Mouse (Mus musculus): ENCODE data around the gene Slc27a3. TPM values are rescaled to one million over a fixed set of nuclear protein-coding genes. Genes with fewer than 3 reads are reported as not detected.
"Not testable (repeated sequence)": the region's sequence is repeated elsewhere in the genome, so short reads cannot be mapped to it uniquely, and the experiment has no call there.

The Slc27a3 gene
- polyA plus RNA-seq, 1 experiment from 2014 or later, result 11.0 TPM

DNA sequence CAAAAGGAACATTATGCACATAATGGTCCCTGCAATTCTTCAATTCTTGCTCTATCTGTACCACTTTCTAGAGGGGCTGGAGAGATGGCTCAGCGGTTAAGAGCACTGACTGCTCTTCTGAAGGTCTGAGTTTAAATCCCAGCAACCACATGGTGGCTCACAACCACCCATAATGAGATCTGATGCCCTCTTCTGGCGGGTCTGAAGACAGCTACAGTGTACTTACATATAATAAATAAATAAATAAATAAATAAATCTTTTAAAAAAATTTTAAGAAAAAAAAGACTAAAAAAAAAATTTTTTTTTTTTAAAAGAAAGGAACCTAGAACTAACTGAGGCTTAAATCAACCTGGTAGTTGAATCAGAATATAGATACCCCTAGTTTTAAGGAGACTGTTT, 46.9 kb downstream of the Slc27a3 start:
- not testable (repeated sequence) for H3K9me3 ChIP-seq (ENCODE audit: control insufficient read depth, low read length); H3K9ac ChIP-seq (ENCODE audit: low read length); H3K4me2 ChIP-seq (ENCODE audit: low read length); H3K4me1 ChIP-seq (replicated peaks; ENCODE audit: control insufficient read depth, insufficient read depth, low read length); ATAC-seq (replicated peaks; ENCODE audit: low FRiP score, low TSS enrichment, low read depth); H3K4me3 ChIP-seq (ENCODE audit: low read depth, low read length); H3K27ac ChIP-seq (ENCODE audit: low read depth); DNase-seq (ENCODE audit: low spot score); H3K27me3 ChIP-seq (replicated peaks; ENCODE audit: control insufficient read depth, insufficient read depth, low read length)
- peaks cover 46% of the 10 kb centered on the region for H3K36me3 ChIP-seq (ENCODE audit: control insufficient read depth, insufficient read depth, low read length)
- WGBS, result 64% methylated on average over 2 of the region's 2 CpGs

DNA sequence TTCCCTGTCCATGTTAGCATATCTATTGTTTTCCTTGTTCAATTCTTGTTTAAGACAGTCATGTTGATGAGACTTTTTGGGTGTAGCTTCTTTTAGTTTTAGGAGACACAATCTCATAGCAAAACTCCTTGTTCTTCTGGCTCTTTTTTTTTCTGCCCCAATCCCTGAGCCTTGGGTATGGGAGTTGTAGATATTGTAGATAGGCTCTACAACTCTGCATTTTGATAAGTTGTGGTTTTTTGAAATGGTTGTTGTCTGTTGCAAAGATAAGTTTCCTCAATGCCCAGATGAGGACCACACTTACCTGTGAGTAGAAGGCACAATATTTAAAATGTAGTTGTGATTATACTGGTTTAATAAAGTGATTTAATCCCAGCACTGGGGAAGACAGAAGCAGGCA, 49.6 kb downstream of the Slc27a3 start:
- Histone ChIP-seq H3K27ac (ENCODE audit: low read depth) (no peak overlapping the region), H3K4me3 (ENCODE audit: low read depth, low read length) (no peak overlapping the region), H3K27me3 (replicated peaks; ENCODE audit: control insufficient read depth, insufficient read depth, low read length) (no peaks in the 10 kb centered on the region), H3K4me2 (ENCODE audit: low read length) (no peak overlapping the region), H3K36me3 (ENCODE audit: control insufficient read depth, insufficient read depth, low read length) (peaks cover 25% of the 10 kb centered on the region), H3K4me1 (replicated peaks; ENCODE audit: control insufficient read depth, insufficient read depth, low read length) (no peaks in the 10 kb centered on the region), H3K9me3 (ENCODE audit: control insufficient read depth, low read length) (no peaks in the 10 kb centered on the region), H3K9ac (ENCODE audit: low read length) (no peak overlapping the region)
- ATAC-seq (replicated peaks; ENCODE audit: low FRiP score, low TSS enrichment, low read depth) (no peak), DNase-seq (ENCODE audit: low spot score) (no peak)

DNA sequence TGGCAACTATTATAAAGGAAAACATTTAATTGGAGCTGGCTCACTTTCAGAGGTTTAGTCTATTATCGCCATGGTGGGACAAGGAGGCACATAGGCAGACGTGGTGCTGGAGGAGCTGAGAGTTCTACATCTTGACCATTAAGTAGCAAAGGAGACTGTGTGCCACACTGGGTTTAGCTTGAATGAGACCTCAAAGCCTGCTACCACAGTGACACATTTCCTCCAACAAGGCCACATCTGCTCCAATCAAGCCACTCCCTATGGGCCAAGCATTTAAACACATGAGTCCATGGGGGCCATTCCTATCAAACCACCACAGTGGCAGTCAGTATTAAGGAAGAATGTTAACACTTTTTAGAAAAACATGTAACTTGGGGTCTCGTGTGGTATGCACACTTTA, 51.5 kb downstream of the Slc27a3 start:
- Histone ChIP-seq H3K27ac (ENCODE audit: low read depth) (no peak overlapping the region), H3K9me3 (ENCODE audit: control insufficient read depth, low read length) (no peaks in the 10 kb centered on the region), H3K4me2 (ENCODE audit: low read length) (no peak overlapping the region), H3K9ac (ENCODE audit: low read length) (no peak overlapping the region), H3K36me3 (ENCODE audit: control insufficient read depth, insufficient read depth, low read length) (peaks cover 15% of the 10 kb centered on the region), H3K4me1 (replicated peaks; ENCODE audit: control insufficient read depth, insufficient read depth, low read length) (no peaks in the 10 kb centered on the region), H3K27me3 (replicated peaks; ENCODE audit: control insufficient read depth, insufficient read depth, low read length) (no peaks in the 10 kb centered on the region), H3K4me3 (ENCODE audit: low read depth, low read length) (no peak overlapping the region)
- 82% methylated on average over 3 of the region's 3 CpGs for WGBS
- ATAC-seq (replicated peaks; ENCODE audit: low FRiP score, low TSS enrichment, low read depth) (no peak), DNase-seq (ENCODE audit: low spot score) (no peak)

DNA sequence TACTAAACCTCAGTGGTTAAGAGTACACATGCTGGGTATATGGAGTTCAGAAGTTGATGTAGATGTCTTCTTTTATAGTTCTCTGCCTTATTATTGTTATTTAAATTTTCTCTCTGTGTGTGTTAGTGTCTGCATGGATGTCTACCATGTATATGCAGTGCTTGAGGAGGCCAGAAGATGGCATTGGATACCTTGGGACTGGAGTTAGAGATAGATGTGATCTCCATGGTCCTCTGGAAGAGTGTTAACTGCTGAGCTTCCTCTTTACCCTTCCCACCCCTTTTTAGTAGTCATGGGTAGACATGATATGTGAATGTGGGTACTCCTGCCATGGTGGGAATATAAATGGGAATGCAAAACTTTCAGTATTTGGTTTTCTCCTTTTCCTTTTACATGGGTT, 54.2 kb downstream of the Slc27a3 start:
- Histone ChIP-seq H3K4me3 (ENCODE audit: low read depth, low read length) (no peak overlapping the region), H3K4me2 (ENCODE audit: low read length) (no peak overlapping the region), H3K4me1 (replicated peaks; ENCODE audit: control insufficient read depth, insufficient read depth, low read length) (no peaks in the 10 kb centered on the region), H3K27ac (ENCODE audit: low read depth) (no peak overlapping the region), H3K36me3 (ENCODE audit: control insufficient read depth, insufficient read depth, low read length) (no peaks in the 10 kb centered on the region), H3K9ac (ENCODE audit: low read length) (no peak overlapping the region), H3K9me3 (ENCODE audit: control insufficient read depth, low read length) (no peaks in the 10 kb centered on the region), H3K27me3 (replicated peaks; ENCODE audit: control insufficient read depth, insufficient read depth, low read length) (no peaks in the 10 kb centered on the region)
- no peak for ATAC-seq (replicated peaks; ENCODE audit: low FRiP score, low TSS enrichment, low read depth)
- no peak for DNase-seq (ENCODE audit: low spot score)

Other genes starting within 250 kb of the Slc27a3 start
- gene Rps27, start 176.3 kb downstream of the Slc27a3 start, polyA plus RNA-seq (2014; fragmentation: Nextera tagmentation; extraction: Ambion mirVana), result 2,123 and 2,244 TPM in 2 replicates
- gene Rab13, start 176.2 kb downstream of the Slc27a3 start, polyA plus RNA-seq (2014; fragmentation: Nextera tagmentation; extraction: Ambion mirVana), result 10.2 and 12.3 TPM in 2 replicates
- gene Jtb, start 158.3 kb downstream of the Slc27a3 start, polyA plus RNA-seq (2014; fragmentation: Nextera tagmentation; extraction: Ambion mirVana), result 112 and 114 TPM in 2 replicates
- gene Creb3l4, start 146.4 kb downstream of the Slc27a3 start, polyA plus RNA-seq (2014; fragmentation: Nextera tagmentation; extraction: Ambion mirVana), result 5.8 and 6.9 TPM in 2 replicates
- 101 and 104 TPM in 2 replicates for gene Slc39a1, start 141.8 kb downstream of the Slc27a3 start, polyA plus RNA-seq (2014; fragmentation: Nextera tagmentation; extraction: Ambion mirVana)
- 17.3 and 17.5 TPM in 2 replicates for gene Crtc2, start 135.8 kb downstream of the Slc27a3 start, polyA plus RNA-seq (2014; fragmentation: Nextera tagmentation; extraction: Ambion mirVana)
- gene Dennd4b, start 124.8 kb downstream of the Slc27a3 start, polyA plus RNA-seq (2014; fragmentation: Nextera tagmentation; extraction: Ambion mirVana), result 3.6 and 4.9 TPM in 2 replicates
- gene Gatad2b, start 96.8 kb downstream of the Slc27a3 start, polyA plus RNA-seq (2014; fragmentation: Nextera tagmentation; extraction: Ambion mirVana), result 15.5 and 16.0 TPM in 2 replicates
- gene Ints3, start 43.7 kb upstream of the Slc27a3 start, polyA plus RNA-seq (2014; fragmentation: Nextera tagmentation; extraction: Ambion mirVana), result 31.2 and 31.7 TPM in 2 replicates
- gene Npr1, start 75.9 kb upstream of the Slc27a3 start, polyA plus RNA-seq (2014; fragmentation: Nextera tagmentation; extraction: Ambion mirVana), result 5.3 and 5.9 TPM in 2 replicates
- gene Ilf2, start 86.2 kb upstream of the Slc27a3 start, polyA plus RNA-seq (2014; fragmentation: Nextera tagmentation; extraction: Ambion mirVana), result 188 and 207 TPM in 2 replicates
- 67.5 and 80.6 TPM in 2 replicates for gene Snapin, start 101.1 kb upstream of the Slc27a3 start, polyA plus RNA-seq (2014; fragmentation: Nextera tagmentation; extraction: Ambion mirVana)
- gene Chtop, start 119.6 kb upstream of the Slc27a3 start, polyA plus RNA-seq (2014; fragmentation: Nextera tagmentation; extraction: Ambion mirVana), result 86.4 and 87.0 TPM in 2 replicates
- 50.7 and 66.8 TPM in 2 replicates for gene S100a1, start 124.5 kb upstream of the Slc27a3 start, polyA plus RNA-seq (2014; fragmentation: Nextera tagmentation; extraction: Ambion mirVana)
- 27.7 and 30.3 TPM in 2 replicates for gene S100a13, start 124.5 kb upstream of the Slc27a3 start, polyA plus RNA-seq (2014; fragmentation: Nextera tagmentation; extraction: Ambion mirVana)
- 0.91 and 1.0 TPM in 2 replicates for gene S100a14, start 136.9 kb upstream of the Slc27a3 start, polyA plus RNA-seq (2014; fragmentation: Nextera tagmentation; extraction: Ambion mirVana)
- 107 and 121 TPM in 2 replicates for gene S100a16, start 147.3 kb upstream of the Slc27a3 start, polyA plus RNA-seq (2014; fragmentation: Nextera tagmentation; extraction: Ambion mirVana)
- gene S100a3, start 170.6 kb upstream of the Slc27a3 start, polyA plus RNA-seq (2014; fragmentation: Nextera tagmentation; extraction: Ambion mirVana), result 0.39 and 0.81 TPM in 2 replicates
- not detected in 2 replicates for gene S100a2, start 200.3 kb upstream of the Slc27a3 start, polyA plus RNA-seq (2014; fragmentation: Nextera tagmentation; extraction: Ambion mirVana)
- gene Gm42674, start 212.0 kb upstream of the Slc27a3 start, polyA plus RNA-seq (2014; fragmentation: Nextera tagmentation; extraction: Ambion mirVana), result not detected in 2 replicates
- 4.1 and 5.3 TPM in 2 replicates for gene S100a4, start 213.8 kb upstream of the Slc27a3 start, polyA plus RNA-seq (2014; fragmentation: Nextera tagmentation; extraction: Ambion mirVana)
- gene S100a5, start 218.6 kb upstream of the Slc27a3 start, polyA plus RNA-seq (2014; fragmentation: Nextera tagmentation; extraction: Ambion mirVana), result 5.1 and 8.6 TPM in 2 replicates
- gene S100a6, start 222.9 kb upstream of the Slc27a3 start, polyA plus RNA-seq (2014; fragmentation: Nextera tagmentation; extraction: Ambion mirVana), result 359 and 401 TPM in 2 replicates

Data from intestine, embryonic 14.5 days (tissue).